Mouse (Mus musculus): ENCODE results near the gene C1qc.

C1qc gene

GRCm38 (mm10) chr4:136894821-136895220 lies 2.0 kb upstream of the C1qc start:
- DNase-seq (ENCODE audit: low spot score) = no peak

DNA sequence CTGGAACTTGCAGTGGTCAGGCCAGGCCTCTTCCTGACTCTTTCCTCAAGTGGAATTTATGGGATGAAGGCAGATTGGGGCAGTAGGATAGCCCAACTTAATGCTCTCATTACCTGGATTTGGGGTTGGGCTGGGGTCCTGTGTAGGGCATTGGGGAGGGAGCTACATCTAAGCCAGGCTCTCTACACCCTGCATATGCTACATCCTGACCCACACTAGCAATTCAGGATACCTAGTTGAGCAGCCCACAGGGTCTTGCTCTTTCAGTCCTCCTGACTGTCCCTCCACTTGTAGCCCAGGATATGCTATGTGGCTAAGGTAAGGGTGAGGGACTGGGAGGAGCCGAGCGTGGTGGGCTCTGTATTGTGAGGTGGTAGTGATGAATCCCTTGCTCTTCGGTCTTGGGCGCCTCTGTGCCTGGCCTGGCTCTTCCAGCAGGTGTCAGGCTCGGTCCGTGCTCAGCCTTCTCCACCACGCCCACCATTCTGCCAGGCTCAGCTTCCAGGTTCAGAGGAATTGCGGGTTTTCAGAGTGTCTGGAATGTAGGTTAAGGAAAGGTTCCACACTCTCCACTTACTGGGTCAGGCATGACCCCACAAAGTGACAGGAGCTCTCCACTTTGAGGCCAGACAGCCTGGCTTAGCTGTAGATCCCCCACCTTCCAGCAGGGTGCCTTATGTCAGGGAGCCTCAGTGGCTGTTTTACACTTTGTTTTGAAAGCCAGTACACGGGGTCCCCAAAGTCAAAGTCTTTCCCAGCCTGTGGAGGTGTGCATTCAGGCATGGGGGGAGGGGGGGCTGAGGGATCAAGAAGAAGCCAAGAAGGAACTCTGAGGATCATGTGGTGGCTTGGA lies 1.1 kb upstream of the C1qc start:
- no peak for DNase-seq (ENCODE audit: low spot score)

GRCm38 (mm10) chr4:136892371-136892770 lies 494 bp downstream of the C1qc start:
- DNase-seq (ENCODE audit: low spot score) = no peak

GRCm38 (mm10) chr4:136891115-136891514 lies 1.8 kb downstream of the C1qc start:
- DNase-seq (ENCODE audit: low spot score) = no peak

- no peak for DNase-seq (ENCODE audit: low spot score)
Measured at GRCm38 (mm10) chr4:136889981-136890380, 2.9 kb downstream of the C1qc start.

DNA sequence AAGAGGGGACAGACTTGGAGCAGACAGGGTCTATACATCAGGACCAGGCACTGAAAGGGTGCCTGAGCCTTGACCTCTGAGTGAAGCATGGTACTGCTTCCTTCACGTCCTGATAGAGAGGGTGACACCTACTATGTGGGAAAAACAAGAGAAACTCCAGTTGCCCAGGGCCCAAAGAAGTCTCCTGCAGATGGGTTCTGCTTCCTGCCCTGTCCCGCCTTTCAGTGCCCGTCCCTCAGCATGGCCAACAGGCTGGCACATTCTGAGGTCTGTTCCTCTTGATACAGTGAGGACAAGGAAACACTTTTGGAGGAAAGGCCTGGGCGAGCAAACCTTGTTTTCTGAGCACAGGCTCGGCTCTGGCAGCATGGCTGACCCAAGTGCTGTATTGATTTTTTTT lies 5.2 kb downstream of the C1qc start:
- no peak for DNase-seq (ENCODE audit: low spot score)

DNA sequence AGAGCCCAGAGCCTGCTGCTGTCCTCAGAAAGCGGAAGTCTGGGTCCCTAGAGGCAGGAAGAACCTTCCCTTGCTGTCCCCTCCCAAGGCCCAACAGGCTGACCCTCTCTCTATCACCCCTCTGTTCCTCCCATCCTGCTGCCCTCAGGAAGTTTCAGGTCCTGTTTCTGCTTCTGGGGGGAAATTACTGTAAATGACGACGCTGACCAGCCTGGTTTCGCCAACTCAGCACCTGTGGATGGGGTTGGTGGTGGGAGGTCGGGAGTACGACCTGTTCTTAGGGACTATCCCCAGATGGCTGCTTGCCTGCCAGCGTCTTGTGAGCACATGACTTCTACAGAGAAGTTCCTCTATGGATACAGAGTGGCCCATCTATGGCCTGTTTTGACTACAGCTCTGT lies 6.8 kb downstream of the C1qc start, which contains the start of gene C1qb:
Gene C1qb (minus strand): TSS at position 87 of the 400 bp plus-strand sequence.
- no peak for DNase-seq (ENCODE audit: low spot score)

- no peak for DNase-seq (ENCODE audit: low spot score)
Measured at GRCm38 (mm10) chr4:136878601-136879000, 14.3 kb downstream of the C1qc start.

GRCm38 (mm10) chr4:136878171-136878570 lies 14.7 kb downstream of the C1qc start:
- no peak for DNase-seq (ENCODE audit: low spot score)

- no peak for DNase-seq (ENCODE audit: low spot score)
Measured at GRCm38 (mm10) chr4:136876971-136877370, 15.9 kb downstream of the C1qc start.

- no peak for DNase-seq (ENCODE audit: low spot score)
Measured at GRCm38 (mm10) chr4:136875012-136875411, 17.9 kb downstream of the C1qc start.

GRCm38 (mm10) chr4:136868371-136868770 lies 24.5 kb downstream of the C1qc start:
- DNase-seq (ENCODE audit: low spot score) = no peak

DNA sequence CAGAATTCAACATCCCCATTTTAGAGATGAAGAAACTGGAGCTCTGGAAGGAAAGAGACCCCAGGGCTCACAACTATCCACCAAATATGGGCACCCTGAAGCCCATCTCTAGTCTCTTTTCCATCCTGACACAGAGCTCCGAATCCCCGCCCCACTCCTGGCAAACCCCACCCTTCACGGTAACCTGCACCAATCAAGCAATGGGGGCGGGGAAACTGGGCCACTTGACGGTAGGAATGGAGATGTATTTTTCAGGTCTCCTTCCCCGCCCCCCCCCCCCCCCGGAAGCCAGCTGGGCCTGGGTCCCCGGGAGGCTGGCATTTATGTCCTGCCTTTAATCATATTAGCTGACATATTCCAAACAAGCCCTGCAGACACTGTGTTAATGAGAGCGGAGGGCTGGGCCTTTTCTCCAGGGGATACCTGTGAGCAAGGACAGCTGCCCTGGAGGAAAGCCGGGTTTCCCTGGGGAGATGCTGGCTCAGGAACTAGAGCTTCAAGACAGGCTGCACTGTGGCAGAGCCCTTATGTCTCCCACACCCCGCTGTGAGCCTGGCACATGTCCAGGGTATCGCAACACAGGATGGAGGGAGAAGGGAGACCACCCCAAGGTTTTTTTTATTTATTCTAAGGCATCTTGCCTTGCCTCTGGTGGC lies 25.0 kb downstream of the C1qc start:
- no peak for DNase-seq (ENCODE audit: low spot score)

DNA sequence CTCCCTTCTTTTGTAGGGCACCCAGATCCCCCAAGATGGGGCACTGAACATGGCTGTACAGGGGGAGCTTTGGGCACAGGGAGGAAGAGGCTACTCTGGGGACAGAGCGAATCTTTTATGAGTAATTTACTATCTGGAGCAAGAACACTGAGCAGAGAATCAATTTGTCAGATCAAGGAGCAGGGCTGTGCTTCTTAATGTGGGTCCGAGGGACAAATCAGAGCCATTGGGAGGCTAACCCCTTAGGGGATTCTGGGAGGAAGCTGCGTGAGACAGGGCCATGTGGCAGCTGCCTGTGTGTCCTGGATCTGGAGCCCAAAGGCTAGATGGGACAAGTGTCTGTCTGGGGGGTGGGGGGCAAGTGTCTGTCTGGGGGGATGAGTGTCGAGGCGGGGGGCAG lies 27.3 kb downstream of the C1qc start:
- DNase-seq (ENCODE audit: low spot score) = no peak

DNA sequence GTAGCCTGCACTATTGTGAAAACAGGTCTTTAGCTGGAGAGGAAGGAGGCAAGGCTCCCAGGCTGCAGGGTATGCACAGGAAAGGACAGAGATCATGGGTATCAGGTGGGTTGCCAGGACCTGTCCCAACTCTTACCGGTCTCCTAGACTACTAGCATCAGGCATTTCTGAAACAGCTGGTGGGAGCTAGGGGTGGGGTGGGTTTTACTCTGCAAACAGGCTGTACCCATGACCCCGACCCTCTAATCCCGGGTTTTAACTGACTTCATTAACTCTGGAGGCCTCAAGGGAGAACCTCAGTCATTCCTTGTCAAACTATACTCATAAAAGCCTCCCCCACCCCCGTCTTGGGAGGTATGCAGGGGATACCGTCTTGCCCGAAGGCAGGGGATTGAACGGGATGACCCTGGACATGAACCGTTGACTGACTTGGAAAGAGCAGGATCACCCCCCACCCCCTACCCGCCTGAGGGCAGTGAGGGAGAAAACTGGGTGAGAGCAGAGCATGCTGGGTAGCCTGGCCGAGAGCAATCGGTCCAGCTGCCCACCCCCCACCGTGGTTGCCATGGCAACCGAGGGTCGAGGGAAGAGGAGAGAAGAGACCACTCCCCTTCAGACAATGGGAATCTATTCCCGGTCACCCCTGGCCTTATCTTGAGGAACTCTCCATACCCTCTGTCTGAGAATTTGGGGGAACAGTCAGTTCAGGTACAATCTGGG lies 28.0 kb downstream of the C1qc start:
- no peak for DNase-seq (ENCODE audit: low spot score)

- DNase-seq (ENCODE audit: low spot score) = no peak
Measured at GRCm38 (mm10) chr4:136863517-136863916, 29.3 kb downstream of the C1qc start.

GRCm38 (mm10) chr4:136862411-136862810 lies 30.5 kb downstream of the C1qc start:
- DNase-seq (ENCODE audit: low spot score) = no peak

DNA sequence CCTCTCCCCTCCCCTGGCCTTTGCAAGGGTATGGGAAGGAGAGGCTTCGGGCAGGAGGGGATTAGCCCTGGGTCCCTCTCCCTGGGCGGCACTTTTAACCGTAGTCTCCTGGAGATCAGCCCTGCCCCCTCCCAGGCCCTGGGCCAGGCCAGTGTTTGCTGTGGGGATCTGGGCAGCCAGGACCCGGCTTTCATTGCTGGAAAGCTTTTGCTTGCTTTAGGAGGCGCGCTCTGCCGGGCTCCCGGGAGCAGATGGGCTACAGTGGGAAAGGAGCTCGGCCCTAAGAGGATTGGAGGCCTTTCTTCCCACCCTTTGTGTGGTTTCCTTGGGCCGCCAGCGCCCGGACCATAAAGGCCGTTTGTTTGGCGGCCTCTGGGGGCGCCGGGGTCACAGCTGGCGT lies 31.1 kb downstream of the C1qc start:
- no peak for DNase-seq (ENCODE audit: low spot score)

DNA sequence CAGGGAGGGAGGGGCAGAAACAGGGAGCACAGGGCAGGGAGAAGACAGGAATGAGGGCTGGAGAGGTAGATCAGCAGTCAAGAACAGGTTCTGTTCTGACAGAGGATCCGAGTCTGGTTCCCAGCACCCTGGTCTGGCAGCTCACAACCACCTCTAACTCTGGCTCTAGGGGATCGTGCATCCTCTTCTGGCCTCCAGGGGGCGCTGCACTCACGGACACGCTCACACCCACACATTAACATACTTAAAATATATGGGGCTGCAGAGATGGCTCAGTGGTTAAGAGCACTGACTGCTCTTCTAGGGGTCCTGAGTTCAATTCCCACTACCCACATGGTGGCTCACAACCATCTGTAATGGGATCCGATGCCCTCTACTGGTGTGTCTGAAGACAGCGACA lies 32.8 kb downstream of the C1qc start:
- DNase-seq (ENCODE audit: low spot score) = no peak

- no peak for DNase-seq (ENCODE audit: low spot score)
Measured at GRCm38 (mm10) chr4:136855081-136855480, 37.8 kb downstream of the C1qc start.

GRCm38 (mm10) chr4:136852989-136853388 lies 39.9 kb downstream of the C1qc start:
- DNase-seq (ENCODE audit: low spot score) = no peak

DNA sequence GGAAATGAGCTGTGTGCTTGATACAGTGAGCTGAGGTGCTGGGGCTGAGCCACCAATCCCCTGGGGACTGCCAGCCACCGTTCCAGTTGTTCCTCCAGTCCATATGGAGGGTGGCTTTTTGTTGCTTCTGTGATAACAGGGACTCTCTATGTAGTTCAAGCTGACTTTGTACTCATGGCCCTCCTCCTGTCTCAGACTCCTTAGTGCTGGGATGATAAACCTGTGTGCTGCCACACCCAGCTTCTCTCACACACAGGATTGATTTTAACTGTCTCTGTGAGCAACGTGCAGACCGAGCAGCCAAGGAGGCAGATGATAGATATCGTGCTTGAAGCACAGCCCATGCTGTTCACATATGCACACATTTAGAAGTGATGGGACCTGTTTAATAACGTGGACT lies 40.7 kb downstream of the C1qc start:
- no peak for DNase-seq (ENCODE audit: low spot score)

DNA sequence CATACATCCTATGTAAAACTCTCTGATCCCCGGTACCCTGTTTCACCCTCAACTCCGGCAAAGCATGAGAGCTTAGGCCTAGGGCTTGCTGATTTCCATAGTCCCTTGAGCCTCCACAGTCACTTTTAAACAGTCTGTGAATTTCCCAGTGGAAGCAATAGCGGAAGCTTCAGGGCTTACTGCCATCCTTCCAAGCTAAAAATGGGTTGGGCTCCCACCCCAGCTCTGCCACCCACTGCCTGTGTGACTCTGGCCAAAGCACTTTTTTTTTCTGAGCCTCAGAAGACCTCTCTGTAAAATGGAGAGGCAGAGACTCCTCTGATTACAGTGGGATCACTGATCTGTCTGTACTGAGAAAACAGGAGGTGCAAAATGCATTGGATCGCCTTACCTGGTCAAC lies 44.3 kb downstream of the C1qc start:
- no peak for DNase-seq (ENCODE audit: low spot score)

Data from left cerebral cortex, adult 11 months (tissue).